Mouse (Mus musculus) intestine, embryonic 15.5 days (tissue): ENCODE results near the gene Psmb7. TPM values are rescaled to one million over a fixed set of nuclear protein-coding genes. Genes with fewer than 3 reads are reported as not detected.

ENCODE experiments used
- ATAC-seq: fragments of 200-750 bp; cut with Nextera tagmentation; 2 replicates; pipeline ENCODE4 v1.8.0; 2017; ENCODE audit warnings: moderate TSS enrichment, moderate library complexity
- H3K27ac ChIP-seq: fragments of 300-500 bp; sonication (generic); 2 replicates; pipeline ENCODE4 v1.5.1; 2015; ENCODE audit warnings: mild to moderate bottlenecking, inconsistent platforms
- H3K27me3 ChIP-seq: fragments of 300-500 bp; sonication (generic); replicated peaks from 2 replicates; pipeline ENCODE4 v1.6.1; 2015; ENCODE audit warnings: inconsistent platforms
- H3K36me3 ChIP-seq: fragments of 300-500 bp; sonication (generic); 2 replicates; pipeline ENCODE4 v1.6.1; 2015; ENCODE audit warnings: inconsistent platforms
- H3K4me1 ChIP-seq: fragments of 300-500 bp; sonication (generic); replicated peaks from 2 replicates; pipeline ENCODE4 v1.6.1; 2015; ENCODE audit warnings: inconsistent platforms
- H3K4me2 ChIP-seq: fragments of 300-500 bp; sonication (generic); replicated peaks from 2 replicates; pipeline ENCODE4 v1.6.1; 2015; ENCODE audit warnings: mild to moderate bottlenecking, inconsistent platforms
- H3K4me3 ChIP-seq: fragments of 300-500 bp; sonication (generic); replicated peaks from 2 replicates; pipeline ENCODE4 v1.5.1; 2015; ENCODE audit warnings: inconsistent platforms
- H3K9ac ChIP-seq: fragments of 300-500 bp; sonication (generic); 2 replicates; pipeline ENCODE4 v1.6.1; 2015; ENCODE audit warnings: inconsistent platforms
- H3K9me3 ChIP-seq: fragments of 300-500 bp; sonication (generic); 2 replicates; pipeline ENCODE4 v1.6.1; 2016; ENCODE audit warnings: inconsistent platforms
- WGBS: fragments of 180-500 bp; shearing (Covaris S2); methylation state at CpG from one replicate; pipeline ENCODE4 v1.1.7; 2015; 5-methylcytosine and 5-hydroxymethylcytosine counted together
- polyA plus RNA-seq: library from polyadenylated mRNA; unstranded; fragments of >200 nt; fragmentation: Nextera tagmentation; extraction: Ambion mirVana; gene quantifications from 2 replicates; pipeline ENCODE4 v1.2.1, GENCODE M21; 2015

Gene Psmb7
- polyA plus RNA-seq, 1 experiment from 2014 or later = 247 TPM

DNA sequence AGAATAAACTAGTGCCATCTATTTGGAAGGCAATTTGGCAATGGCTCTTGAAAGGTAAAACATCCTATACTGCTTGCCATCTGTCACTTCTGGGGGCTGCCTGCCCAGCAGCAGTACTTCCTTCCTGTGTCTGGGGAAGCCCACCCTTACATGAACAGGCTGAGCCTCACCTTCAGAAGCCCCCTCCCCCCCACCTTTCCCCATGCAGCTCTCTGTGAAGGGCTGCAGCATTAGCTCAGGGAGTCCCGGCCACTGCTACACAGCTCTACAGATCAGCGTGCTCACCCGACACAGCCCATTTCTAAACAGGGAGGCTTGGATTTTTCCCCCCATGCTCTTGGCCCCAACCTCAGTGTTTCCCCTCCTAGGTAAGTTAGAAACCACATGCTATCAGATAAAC is 14.4 kb downstream of the Psmb7 start:
- Histone ChIP-seq H3K27me3 (no peaks in the 10 kb centered on the region), H3K4me2 (no peak overlapping the region), H3K4me1 (no peaks in the 10 kb centered on the region), H3K4me3 (no peak overlapping the region), H3K36me3 (peaks cover 35% of the 10 kb centered on the region), H3K9me3 (no peaks in the 10 kb centered on the region), H3K27ac (no peak overlapping the region), H3K9ac (no peak overlapping the region)
- 97% methylated on average over 3 of the region's 3 CpGs for WGBS
- no peak for ATAC-seq

- Histone ChIP-seq H3K4me2 (no peak overlapping the region), H3K27me3 (no peaks in the 10 kb centered on the region), H3K36me3 (peaks cover 31% of the 10 kb centered on the region), H3K4me1 (no peaks in the 10 kb centered on the region), H3K9me3 (no peaks in the 10 kb centered on the region), H3K9ac (no peak overlapping the region), H3K27ac (no peak overlapping the region), H3K4me3 (no peak overlapping the region)
- ATAC-seq = no peak
- 91% methylated on average over 4 of the region's 4 CpGs for WGBS
These were observed 15.1 kb downstream of the Psmb7 start for GRCm38 (mm10) chr2:38628801-38629200.

DNA sequence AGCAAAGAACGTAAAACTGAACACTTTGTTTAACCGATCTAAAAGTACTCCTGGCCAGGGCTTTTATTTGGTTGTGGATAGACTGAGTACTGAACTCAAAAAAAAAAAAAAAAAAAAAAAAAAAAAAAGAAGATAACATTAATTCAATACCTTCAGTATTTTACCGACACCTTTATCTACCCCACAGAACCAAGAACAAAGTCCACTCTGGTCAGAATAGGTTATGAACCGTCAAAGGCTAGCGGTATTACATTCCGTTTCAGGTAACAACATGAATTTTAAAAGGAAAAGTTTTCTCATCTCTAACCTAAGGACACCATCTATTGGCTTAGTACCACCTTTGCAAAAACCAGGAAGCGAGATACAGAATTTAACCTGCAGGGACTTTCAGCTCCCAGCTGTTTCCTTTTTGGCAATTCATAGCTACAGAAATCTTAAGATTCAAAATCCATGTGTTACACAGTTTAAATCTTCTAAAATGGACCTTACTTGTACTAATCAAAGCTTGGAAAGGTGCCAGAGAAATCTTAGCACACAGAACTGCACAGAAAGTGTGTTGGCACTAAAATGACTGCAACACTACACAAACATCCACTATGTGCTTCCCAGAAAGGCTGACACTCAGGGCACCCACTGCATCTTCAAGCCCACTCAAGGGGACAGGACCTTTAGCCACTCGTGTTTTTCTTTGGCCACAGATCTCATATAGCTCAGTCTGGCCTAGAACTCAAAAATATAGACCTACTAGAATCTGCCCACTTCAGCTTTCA is 19.9 kb downstream of the Psmb7 start:
- H3K27ac ChIP-seq = no peak overlapping the region
- 76% methylated on average over 8 of the region's 8 CpGs for WGBS
- peaks cover 6% of the 10 kb centered on the region; the same call in 1 of the 2 replicates for H3K36me3 ChIP-seq

DNA sequence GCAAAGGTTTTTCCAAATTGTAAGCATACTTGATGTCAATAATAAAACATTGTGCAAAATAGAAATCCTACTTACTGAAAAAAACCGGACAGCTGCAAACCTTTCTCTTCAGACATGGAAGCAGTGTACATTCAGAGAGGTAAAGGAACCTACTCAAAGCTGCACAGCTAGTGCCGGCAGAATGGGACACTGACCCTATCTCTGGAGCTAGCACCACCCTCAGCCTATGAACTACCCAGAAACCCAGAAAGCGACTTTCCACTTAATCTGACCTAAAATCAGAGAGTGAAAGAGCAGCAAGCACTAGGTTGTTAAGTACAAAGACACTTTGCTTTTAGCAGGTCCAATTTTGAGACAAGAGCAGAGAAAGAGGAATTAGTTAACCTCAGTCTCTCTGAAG is 20.5 kb downstream of the Psmb7 start:
- Histone ChIP-seq H3K4me2 (no peak overlapping the region), H3K36me3 (0 out of 2 replicates have a peak, but pooled peaks cover 4% of the 10 kb centered on the region), H3K4me1 (no peaks in the 10 kb centered on the region), H3K27ac (no peak overlapping the region), H3K9ac (no peak overlapping the region), H3K4me3 (no peak overlapping the region), H3K9me3 (no peaks in the 10 kb centered on the region), H3K27me3 (no peaks in the 10 kb centered on the region)
- WGBS = 78% methylated on average over 3 of the region's 3 CpGs
- ATAC-seq = no peak

More for the DNA sequence above, 19.9 kb downstream of the Psmb7 start:
- Histone ChIP-seq H3K9me3 (no peaks in the 10 kb centered on the region), H3K4me2 (no peak overlapping the region), H3K9ac (no peak overlapping the region), H3K4me1 (no peaks in the 10 kb centered on the region), H3K27me3 (no peaks in the 10 kb centered on the region), H3K4me3 (no peak overlapping the region)
- ATAC-seq = no peak

DNA sequence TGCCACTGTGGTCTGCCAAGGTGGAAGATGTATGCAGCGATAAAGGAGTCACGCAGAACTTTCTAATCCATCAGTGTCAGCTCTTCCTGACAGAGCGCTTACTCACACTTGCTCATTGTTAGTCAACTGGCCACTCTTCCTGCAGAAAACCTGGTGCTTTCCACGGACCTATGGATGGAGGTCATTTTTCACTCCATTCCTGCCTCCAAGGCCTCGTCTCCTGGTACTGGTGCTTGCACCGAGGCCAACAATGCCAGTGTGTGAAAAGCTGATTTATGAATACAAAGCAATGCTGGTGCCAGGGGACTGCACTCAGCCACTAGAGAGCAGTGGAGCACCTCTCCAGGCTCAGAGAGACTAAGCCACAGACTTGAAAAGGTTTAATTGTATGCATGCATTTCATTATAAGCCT is 22.3 kb downstream of the Psmb7 start:
- H3K27me3 ChIP-seq = no peaks in the 10 kb centered on the region
- no peak overlapping the region for H3K4me3 ChIP-seq
- WGBS = 67% methylated on average over 6 of the region's 6 CpGs
- H3K4me2 ChIP-seq = no peak overlapping the region
- H3K36me3 ChIP-seq = peaks cover 10% of the 10 kb centered on the region; the same call in 1 of the 2 replicates
- H3K4me1 ChIP-seq = no peaks in the 10 kb centered on the region
- no peak overlapping the region for H3K27ac ChIP-seq
- no peaks in the 10 kb centered on the region for H3K9me3 ChIP-seq
- no peak for ATAC-seq
- no peak overlapping the region for H3K9ac ChIP-seq

GRCm38 (mm10) chr2:38621076-38621475 is 22.8 kb downstream of the Psmb7 start:
- Histone ChIP-seq H3K4me2 (no peak overlapping the region), H3K27ac (no peak overlapping the region), H3K4me3 (no peak overlapping the region), H3K9me3 (no peaks in the 10 kb centered on the region), H3K9ac (no peak overlapping the region), H3K36me3 (peaks cover 9% of the 10 kb centered on the region; the same call in 1 of the 2 replicates), H3K4me1 (no peaks in the 10 kb centered on the region), H3K27me3 (no peaks in the 10 kb centered on the region)
- WGBS = 88% methylated on average over 4 of the region's 4 CpGs
- ATAC-seq = no peak

DNA sequence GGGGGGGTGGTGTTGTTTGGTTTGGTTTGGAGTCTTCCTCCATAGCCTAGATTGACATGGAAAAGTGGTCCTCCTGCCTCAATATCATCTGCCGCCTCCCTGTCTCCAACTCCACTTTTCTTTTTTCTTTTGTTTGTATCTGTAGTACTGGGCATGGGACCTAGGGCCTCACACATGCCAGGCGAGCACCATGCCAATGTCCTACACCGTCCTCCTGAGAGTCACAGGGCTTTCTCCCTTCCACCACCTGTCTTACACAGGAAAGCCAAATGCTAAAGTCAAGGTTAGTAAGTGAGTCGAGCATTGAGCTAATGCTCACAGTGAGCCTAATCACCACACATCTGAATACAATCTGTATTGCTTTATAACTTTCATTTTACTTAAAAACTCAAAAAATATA is 24.1 kb downstream of the Psmb7 start:
- Histone ChIP-seq H3K4me1 (no peaks in the 10 kb centered on the region), H3K4me3 (no peak overlapping the region), H3K27me3 (no peaks in the 10 kb centered on the region), H3K9me3 (no peaks in the 10 kb centered on the region), H3K27ac (no peak overlapping the region), H3K4me2 (no peak overlapping the region), H3K9ac (no peak overlapping the region), H3K36me3 (peaks cover 6% of the 10 kb centered on the region; the same call in 1 of the 2 replicates)
- ATAC-seq = no peak
- 93% methylated on average over 4 of the region's 4 CpGs for WGBS

DNA sequence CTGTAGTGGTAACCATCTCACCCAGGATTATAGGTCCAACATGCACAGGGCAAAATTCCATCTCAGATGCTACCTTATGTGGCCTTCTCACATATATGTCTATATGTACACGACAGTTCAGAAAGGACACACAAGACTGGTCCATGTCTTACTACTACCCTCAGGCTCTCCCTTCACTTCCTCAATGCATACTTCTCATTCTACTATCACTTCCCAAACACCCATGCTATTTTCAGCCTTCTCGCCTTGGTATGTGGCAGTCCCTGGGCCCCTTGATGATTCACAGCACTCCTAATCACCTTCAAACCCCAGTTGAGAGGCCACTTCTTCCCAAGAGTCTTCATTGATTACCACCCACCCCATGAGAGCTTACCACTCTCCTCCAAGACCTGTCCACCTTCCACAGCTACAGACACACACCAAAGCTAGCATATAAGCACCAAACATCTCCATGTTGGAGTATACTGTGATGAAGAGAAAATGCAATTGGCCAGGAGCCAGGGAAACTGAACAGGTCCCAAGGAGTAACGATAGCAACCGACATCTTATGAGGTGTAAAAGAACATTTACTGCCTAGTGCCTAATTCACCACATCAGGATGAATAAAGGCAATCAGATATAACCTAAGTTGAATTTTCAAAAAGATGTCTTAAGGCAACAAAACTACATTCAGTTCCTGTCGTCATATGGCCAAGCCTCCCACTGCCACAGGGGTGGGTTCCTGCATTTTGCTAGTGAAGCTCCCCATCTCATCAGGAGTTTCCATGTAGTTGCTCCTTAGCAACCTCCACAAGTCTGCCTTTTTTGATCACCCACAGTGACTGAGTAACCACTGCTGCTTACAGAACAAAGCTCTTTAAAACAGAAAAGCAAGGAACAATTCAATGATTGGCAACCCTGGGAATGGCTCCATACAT is 26.7 kb downstream of the Psmb7 start:
- Histone ChIP-seq H3K27me3 (no peaks in the 10 kb centered on the region), H3K9ac (no peak overlapping the region), H3K9me3 (no peaks in the 10 kb centered on the region), H3K36me3 (peaks cover 9% of the 10 kb centered on the region), H3K27ac (no peak overlapping the region), H3K4me3 (no peak overlapping the region), H3K4me1 (no peaks in the 10 kb centered on the region), H3K4me2 (no peak overlapping the region)
- no peak for ATAC-seq
- WGBS = 90% methylated on average over 5 of the region's 5 CpGs

GRCm38 (mm10) chr2:38616072-38616471 is 27.8 kb downstream of the Psmb7 start:
- no peak for ATAC-seq
- WGBS = 59% methylated on average over 4 of the region's 4 CpGs
- Histone ChIP-seq H3K27ac (no peak overlapping the region), H3K9me3 (no peaks in the 10 kb centered on the region), H3K27me3 (no peaks in the 10 kb centered on the region), H3K4me3 (no peak overlapping the region), H3K4me1 (no peaks in the 10 kb centered on the region), H3K36me3 (peaks cover 10% of the 10 kb centered on the region), H3K9ac (no peak overlapping the region), H3K4me2 (no peak overlapping the region)

DNA sequence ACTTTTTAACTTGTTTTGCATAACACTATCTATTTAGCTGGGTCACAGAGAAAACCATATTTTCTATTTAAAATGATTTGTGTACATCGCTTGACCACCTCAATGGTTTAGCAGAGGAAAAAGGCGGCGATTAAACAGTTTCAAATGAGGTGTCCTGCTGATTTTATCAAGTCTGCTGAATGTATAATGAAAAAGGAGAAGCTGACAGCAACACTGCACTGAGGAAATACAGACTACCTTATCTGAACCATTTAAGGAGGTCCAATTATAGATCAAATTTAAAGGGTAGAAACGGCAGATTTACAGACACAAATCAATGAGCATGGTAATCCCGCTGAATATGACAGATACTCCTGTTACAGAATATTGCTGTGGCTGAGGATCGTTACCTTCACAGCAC is 29.4 kb downstream of the Psmb7 start:
- Histone ChIP-seq H3K9ac (no peak overlapping the region), H3K27ac (no peak overlapping the region), H3K9me3 (no peaks in the 10 kb centered on the region), H3K4me1 (no peaks in the 10 kb centered on the region), H3K36me3 (peaks cover 10% of the 10 kb centered on the region), H3K4me3 (no peak overlapping the region), H3K27me3 (no peaks in the 10 kb centered on the region), H3K4me2 (no peak overlapping the region)
- 80% methylated on average over 6 of the region's 6 CpGs for WGBS
- ATAC-seq = no peak

DNA sequence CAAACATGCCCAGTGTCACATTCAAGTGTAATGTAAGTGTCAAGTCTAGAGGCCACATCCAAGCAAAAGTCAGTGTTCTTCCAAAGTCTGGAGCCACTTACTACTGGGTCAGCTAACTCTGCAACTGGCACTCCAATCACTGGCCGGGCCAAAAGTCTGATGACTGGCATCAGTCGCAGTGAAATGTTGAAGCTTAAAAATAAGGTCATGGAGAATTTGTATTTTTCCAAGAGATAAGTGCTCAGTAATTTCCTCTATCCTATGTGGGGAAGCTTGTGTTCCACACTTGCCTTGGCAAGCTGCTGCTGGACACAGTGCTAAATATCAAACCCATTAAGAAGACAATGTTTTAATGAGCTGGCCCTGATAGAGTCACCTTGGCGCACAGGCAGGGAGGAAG is 30.3 kb downstream of the Psmb7 start:
- Histone ChIP-seq H3K36me3 (peaks cover 12% of the 10 kb centered on the region), H3K9me3 (no peaks in the 10 kb centered on the region), H3K27me3 (no peaks in the 10 kb centered on the region), H3K9ac (no peak overlapping the region), H3K4me2 (no peak overlapping the region), H3K4me1 (no peaks in the 10 kb centered on the region), H3K4me3 (no peak overlapping the region), H3K27ac (no peak overlapping the region)
- no peak for ATAC-seq
- 91% methylated on average over 3 of the region's 3 CpGs for WGBS

- H3K27me3 ChIP-seq = no peaks in the 10 kb centered on the region
- H3K36me3 ChIP-seq = peaks cover 8% of the 10 kb centered on the region
- no peaks in the 10 kb centered on the region for H3K4me1 ChIP-seq
These were observed 31.3 kb downstream of the Psmb7 start for GRCm38 (mm10) chr2:38612596-38612995.

More at GRCm38 (mm10) chr2:38612596-38612995, 31.3 kb downstream of the Psmb7 start:
- H3K27ac ChIP-seq = no peak overlapping the region
- no peak overlapping the region for H3K9ac ChIP-seq
- ATAC-seq = no peak
- H3K4me3 ChIP-seq = no peak overlapping the region
- no peak overlapping the region for H3K4me2 ChIP-seq
- no peaks in the 10 kb centered on the region for H3K9me3 ChIP-seq
- WGBS = 89% methylated on average over 6 of the region's 6 CpGs
